Mouse (Mus musculus) NIH3T3 (cell line): ENCODE measurements at regions not wholly inside any gene's neighbourhood (a gene's known extent, or its start where the extent isn't known, plus 50 kb on each side); places are given as distances from the start of the nearest gene placed in this dataset.

Experiments
- DNase-seq: peaks from one replicate; pipeline ENCODE4 v3.0.0-alpha.2; 2012; ENCODE audit warnings: low read depth

DNA sequence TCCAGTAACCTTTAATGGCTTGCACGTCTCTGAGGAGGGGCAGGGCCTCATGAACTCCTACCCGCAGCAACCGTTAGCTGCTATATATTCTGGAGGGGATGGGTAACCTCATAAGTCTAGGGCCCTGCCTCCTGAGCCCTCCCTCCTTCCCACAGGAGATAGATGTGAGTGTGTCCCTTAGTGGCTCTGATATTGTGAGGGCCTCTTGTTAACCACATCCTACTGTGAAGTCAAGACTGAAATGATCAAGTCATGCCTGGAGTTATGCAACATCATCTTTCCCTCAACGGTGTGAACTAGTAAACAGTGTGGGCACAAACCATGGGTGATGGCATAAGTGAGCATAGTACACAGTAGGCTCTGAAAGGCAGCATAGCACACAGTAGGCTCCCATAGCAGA, 255.8 kb upstream of the Sdk2 start:
- DNase-seq = no peak

DNA sequence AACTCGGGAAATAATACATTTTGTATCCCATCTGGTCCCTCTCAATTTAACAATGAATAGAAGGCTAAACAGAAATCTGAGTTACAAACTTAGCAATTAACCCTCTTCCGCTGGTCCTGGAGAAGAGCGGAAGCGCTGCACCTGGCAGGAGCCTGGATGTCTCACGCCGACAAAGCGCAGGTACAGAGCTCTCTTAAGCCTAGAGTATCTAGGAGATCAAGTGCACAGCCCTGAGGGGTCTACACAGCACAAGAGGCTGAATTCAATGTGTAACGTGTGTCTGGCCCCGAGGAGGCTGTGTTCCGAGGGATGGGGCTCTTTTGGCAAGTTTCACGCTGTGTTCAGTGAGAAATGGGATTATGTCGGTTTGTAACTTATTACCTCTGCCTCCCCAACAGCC, 255.1 kb upstream of the Sdk2 start:
- no peak for DNase-seq

DNA sequence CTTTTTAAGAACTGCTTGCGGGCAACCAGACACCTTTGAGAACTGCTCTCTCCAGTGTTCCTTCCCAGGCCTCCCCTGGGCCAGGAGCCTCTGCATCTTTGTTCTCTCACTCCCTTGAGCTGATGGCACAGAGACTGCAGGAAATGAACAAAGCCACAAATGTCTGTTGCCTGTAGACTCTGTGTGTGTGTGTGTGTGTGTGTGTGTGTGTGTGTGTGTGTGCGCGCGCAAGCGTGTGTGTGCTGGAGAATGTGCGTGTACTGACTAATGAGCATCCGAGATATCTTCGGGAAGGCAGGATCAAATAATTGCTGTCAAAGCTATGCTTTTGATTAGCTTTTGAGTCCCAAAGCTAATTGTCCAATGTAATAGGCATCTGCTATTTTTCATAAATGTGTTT, 254.7 kb upstream of the Sdk2 start:
- no peak for DNase-seq

DNA sequence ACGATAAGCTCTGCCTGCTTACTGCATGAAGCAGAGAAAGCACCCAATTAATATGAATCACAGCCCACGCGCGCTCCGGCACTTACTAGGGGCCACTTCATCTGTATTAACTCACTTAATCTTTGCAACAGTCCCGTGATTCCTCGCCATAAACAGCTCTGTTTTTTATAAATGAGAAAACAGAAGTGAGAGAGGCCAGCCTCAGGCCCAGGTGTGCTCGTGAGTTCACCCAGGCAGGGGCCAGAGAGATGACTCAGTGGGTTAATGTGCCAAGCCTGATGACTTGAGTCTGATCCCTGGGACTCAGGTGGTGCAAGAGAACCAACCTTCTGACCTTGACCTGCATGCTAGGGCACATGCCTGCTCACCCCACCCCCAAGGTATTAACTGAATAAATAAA, 248.4 kb upstream of the Sdk2 start:
- no peak for DNase-seq

DNA sequence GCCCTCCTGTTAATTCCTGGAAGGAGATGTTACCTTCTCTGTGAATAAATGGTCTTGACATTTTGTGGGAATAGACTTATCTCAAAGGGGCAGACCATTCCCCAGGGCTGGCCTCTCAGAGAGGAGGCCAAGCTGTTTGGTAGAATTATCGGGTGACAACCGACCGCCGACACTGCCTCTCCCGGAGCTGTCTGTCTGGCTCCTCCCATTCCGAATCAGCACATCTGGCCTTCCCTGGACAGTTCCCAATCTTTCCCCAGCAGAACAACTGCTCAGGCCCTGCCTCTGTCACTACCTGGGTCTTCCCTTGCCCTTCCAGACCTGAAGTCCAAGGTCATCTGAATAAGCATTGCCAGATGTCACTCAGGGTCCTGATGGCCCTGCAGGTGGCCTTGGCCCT, 246.8 kb upstream of the Sdk2 start:
- no peak for DNase-seq

DNA sequence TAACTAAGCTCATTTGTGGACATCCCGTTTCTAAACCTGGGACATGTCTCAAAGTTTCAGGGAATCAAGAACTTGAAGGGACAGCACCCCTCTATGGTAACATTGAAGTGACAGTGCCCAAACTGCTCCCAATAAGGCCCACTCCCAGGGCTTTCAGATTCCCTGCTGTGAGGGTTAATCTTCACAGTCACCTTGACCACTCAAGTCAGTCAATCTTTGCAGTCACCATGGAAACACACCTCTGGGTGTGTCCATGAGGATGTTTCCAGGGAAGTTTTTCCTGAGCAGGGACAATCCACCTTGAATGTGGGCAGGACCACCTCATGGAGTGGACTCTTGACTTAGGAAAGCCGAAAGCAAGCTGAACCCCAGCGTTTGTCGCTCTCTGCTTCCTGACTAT, 244.8 kb upstream of the Sdk2 start:
- DNase-seq = no peak

DNA sequence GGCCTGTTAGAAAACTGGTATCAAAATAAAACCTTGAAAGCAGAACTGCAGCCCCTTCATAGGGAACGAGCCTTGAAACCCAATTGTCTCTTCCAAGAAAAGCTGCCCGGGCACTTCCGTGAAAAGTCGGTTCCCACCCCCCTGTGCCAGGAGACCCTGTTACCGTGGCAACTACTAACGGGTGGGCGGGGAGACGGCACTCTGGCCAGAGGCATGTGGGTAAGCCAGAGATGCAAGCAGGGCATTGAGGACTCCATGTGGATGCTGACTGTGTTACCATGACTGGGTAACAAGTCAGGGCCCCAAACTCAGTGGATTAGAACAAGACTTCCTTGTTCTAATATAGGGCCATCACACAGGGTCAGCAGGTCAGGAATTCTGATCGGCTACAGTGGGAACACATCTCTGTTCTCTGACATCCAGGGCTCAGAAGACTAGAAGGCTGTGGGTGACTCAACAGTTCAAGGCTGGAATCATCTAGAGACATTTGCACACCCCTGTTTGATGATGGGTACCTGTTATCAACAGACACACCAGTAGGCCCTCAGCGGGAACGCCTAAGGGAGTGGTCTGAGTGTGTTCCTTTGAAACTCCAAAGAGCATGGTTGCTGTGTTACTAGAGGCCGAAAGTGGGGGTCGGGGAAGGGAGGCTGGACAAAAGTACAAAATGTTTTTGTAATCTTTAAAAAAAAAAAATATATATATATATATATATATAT, 236.9 kb upstream of the Sdk2 start:
- DNase-seq = no peak

DNA sequence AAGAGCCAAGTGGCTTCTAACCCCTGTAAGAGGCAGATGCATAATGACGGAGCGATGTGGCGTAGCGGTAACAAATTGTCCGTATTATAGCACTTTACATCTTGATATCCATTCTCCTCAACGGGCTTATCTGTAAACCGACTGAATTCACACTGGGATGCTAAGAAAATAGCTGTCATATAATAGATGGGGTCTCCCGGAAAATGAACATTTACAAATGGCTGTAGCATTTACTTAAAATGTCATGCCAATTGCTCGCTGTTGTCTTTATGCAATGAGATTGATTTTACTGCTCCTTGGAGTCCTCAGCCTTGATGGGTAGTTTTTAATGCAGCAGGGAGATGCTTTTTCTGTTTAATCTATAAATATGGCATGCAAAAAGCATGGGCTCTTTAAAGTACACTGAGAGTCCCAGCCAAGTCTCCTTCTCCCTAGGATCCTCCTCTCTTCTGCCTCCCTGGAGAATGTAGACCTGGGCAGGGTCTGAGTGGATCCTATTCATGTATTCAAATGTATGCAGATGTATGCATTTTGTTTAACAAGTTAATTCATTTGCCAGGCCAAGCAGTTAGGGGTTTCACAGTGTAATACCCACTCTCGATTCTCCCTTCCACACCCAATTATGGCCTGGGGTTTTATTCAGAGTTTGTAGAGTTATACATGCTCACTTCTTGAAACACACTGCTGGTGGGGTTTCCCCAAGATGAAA, 233.9 kb upstream of the Sdk2 start:
- DNase-seq = no peak

DNA sequence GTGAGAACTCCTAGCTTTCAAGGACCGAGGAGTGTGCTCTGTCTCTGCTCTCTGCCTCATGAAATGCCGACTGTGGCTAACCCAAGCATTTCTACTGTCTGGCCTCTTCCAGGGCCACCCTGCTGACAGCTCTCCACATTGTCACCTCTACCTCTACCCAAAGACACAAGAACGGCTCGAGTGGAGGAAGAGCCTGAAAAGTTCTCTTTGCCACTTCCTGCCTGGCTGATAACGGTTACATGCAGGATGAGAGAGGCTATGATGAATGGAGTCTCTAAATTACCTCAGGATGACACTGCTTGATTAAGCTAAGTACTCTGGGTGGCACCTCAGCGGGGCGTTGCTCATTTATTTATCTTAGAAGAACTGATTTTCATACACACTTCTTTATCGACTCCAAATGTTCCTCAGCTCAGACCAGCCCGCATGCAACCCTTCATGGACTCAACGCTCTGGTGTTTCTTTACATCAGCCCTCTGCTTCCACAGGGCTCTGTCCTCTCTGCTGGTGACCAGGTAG, 230.0 kb upstream of the Sdk2 start:
- no peak for DNase-seq

DNA sequence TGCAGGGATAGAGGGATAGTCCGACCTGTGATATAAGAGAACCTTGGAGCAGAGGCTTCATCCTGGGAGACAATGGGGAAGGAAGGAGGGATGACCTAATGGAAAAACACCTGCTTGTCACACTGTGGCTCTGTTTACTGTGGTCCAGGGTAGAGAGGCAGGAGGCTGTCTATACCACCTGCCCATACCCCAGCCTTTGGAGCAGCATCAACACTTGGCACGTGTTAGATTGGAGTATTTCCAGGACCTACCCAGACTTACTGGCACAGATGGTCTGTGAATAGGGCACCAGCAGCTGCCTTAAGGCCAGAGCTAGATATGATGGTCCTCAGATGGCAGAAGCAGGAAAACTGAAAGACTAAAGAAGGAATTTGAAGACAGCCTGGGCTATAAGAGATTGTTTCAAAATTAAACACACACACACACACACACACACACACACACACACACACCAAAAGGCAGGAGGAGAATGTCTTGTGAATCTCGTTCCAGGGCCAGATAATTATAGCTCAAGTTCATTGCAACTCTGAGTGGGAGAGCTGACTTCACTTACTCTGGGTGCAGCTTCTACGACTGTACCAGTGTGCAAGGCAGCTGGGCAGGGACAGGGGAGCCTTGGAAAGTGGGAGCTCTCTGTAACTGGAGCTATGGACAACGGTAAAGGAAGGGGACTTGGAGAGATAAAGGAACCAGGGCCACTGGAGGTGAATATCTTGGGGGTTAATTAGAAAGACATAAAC, 227.8 kb upstream of the Sdk2 start:
- DNase-seq = no peak

DNA sequence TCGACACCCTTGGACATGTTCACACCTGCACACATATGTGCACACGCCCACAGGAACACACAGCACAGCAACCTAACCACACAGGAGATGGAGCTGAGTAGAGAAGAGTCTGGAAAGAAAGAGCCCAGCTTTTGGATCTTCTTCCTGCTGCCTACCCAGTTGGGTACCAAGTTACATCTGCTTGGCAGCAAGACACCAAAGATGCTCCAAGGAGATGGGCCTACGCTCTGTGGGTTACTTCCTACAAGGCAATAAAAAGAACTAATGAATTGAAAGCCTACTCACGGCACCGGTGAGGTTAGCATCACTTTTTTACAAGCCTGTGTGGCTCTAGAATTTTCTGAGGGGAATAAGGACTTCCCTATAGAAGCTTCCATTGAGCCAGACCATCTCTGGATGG, 224.4 kb upstream of the Sdk2 start:
- no peak for DNase-seq

DNA sequence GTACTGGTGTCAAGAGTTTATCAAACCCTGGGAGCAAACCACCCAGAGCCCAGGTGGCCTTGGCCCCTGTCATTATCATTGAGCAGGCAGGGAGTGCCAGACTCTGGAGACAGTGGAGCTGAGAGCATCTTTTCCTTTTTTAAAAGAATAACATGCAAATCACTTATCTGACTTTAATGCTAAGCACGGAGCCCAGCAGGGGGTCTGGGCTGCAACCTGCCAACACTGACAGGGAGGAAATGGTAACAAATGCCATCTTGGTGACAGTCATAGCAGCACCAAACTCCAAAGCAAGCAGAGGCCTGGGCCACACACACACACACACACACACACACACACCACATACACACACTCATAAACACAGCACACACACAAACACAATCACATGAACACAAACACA, 223.1 kb upstream of the Sdk2 start:
- DNase-seq = no peak

DNA sequence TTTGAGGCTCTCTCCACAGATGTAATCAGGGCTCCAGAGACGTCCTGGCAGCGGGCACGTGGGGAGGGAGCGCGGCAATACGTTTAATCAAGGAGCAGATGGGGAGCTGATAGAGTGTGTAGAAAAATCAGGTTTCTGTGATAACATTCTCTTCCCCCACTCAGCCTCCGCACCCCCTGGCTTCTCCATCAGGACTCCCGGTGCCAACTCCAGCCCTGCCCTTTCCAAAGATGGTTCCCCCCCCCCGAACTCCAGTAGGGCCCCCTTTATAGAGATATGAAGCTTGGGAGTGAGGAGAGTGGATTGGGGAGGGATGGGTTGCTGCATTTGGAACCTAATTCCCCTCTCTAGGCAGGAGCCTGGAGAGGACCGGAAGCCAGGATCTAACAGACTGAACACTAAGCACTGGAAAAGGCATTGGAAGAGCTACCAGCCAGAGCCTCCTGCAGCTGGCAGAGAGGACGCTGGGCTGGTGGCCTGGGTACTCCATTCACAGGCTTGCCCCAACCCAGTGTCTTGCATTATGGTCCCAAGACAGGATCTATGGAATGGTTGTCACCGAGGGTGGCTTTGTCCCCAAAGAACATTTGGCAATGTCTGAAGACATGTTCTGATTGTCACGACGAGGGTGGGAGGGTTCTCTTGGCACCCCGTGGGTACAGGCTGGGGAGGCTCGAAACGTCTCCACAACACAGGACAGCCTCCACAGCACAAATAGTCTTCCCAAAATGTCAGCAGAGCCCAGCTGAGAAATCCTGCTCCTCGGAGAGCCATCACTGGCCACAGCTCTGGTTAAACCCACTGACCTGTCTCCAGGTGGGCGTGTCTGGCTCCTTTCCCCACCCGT, 218.2 kb upstream of the Sdk2 start:
- no peak for DNase-seq

DNA sequence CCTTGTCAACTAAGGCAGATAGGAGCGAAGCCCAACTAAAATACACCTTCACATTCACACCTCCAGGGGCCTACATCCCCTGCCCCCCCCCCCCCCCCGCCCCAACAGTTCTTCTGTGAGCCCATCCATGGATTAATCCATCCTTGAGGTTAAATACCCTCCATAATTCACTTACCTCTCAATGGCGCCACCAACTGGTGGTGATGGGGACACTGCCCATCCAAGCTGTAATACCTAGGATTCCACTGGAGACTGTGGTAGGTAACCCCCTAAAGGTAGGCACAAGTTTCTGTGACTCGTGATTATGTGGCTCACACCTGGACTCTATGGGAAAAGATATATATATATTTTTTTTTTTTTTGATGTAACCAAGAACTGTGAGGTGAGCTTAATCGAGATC, 216.4 kb upstream of the Sdk2 start:
- peak; percentile 5 for DNase-seq

DNA sequence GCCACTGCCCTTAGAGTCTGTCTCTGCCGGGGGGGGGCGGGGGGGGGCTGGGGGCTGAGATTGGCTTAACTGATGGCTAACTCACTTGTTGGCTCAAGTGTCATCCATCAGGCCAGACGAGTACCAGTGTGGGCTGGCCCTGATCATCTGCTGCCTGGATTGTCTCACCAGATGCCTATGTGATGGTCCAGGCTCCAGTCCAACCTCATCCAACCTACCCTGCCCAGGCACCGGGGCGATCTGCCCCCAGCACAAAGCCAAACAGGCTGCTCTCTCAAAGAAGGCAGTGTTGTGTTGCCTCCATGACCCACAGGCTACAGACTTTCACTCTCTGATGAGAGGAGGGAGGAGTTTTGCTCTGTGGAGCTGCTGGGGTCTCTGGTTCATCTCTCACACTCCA, 215.7 kb upstream of the Sdk2 start:
- no peak for DNase-seq

DNA sequence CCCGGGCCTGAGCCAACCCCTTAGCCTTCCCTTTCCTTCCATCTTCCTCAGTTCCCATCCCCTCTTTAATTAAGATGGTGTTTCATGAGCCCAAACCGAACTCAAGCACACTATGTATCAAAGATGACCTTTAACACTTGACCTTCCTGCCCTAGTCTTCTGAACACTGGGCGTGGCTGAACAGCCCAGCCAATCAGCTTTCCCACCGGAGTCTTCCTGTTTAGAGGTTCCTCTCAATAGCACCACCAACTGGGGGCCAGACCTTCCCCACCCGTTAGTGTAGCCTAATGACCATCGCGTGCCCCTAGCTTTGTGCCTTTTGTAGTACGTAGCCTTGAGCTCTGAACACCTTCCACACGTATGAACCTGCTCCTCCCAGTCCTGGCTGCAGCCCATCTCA, 215.0 kb upstream of the Sdk2 start:
- DNase-seq = no peak

DNA sequence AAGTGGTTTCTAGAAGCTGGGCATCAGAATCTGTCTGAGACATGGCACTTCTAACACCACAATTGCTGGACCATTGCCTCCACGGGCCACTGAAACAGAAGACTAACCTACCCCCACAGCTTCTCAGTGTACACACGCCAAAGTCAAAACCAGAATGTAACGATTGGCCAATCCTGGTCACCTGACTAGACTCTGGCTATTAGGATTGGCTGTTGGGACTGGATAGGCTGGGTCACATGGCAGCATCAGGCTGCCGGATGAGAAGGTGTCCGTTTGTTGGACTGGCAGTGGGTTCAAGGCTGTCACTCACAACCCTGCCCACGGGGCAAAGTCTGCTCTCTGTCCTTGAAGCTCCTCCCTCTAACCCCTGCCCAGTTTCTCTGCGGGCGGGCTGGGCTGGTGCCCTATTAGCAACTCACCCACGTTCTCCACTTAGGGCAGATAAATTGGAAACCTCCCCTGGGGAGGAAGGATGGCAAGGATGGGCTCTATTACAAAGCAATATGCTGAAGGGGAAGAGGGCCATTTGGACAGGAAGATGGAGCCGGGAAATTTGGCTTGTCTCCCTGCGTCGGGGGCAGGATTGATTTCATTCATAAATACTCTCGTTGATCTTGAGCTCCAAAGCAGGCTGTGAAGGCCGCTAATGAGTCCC, 214.3 kb upstream of the Sdk2 start:
- DNase-seq = no peak

DNA sequence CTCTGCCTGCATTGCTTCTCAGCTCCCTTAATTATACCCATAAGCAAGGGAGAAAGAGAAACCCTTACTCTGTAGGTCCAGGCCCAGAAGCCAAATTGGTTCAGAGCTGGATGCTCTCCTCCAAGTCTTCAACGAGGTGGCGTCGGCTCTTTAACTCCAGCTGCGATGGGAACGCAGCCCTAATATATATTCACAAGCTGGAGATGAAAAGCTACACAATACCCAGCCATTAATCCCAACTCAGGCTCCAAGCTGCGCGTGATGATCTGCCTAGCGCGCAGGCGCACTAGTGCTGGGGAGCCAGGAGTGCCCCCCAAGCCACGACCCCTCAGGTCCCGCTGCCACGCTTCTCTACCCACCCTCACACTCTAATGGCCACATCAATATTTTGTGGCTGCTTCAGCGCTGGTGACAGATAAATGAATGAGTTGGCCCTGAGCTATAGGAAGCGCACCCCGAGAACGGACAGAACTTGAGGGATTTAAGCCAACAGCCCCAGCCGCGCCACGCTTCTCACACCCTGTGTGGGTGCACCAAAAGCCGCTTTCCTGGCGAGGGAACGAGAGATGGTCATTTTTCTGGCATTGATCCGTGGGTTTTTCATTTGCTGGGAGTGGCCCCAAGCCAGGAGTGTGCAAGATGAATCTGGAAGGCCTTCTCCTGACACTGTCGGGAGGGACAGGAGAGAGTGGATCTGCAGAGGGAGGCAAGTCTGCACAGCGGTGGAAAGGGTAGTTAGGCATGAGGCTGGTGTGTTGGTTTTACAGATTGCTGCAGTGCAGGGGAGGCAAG, 210.9 kb upstream of the Sdk2 start:
- no peak for DNase-seq

DNA sequence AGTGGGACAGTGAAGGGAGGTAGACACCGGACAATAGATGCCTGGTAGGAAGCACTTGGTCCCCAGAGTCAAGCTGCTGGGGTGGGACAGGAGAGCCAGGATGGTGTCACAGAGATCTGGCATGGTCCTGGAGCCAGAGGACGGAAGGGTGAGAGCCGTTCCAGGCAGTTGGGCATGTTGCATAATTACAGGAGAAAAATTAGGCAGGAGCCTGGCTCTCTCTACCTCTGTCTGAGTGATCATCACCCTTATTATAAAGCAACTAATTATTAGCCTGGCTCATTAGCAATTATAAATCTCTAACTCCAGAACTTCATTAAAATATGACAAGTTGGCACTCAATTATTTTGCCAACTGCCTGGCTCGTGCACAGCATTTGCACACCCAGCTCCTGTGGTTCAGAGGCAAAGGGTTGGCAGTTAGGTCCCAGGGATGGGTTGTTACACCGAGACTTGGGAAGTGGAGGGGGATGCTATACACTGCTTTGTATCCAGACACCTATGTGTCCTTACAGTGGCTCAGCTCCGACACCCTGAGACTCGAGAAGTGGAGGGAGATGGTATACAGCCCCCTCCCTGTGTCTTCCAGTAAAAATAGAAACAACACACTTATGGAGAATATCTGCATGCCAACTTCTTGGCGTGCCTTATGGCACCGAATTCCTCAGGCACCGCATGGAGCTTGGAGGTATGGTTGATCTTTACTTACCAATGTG, 203.7 kb upstream of the Sdk2 start:
- no peak for DNase-seq

DNA sequence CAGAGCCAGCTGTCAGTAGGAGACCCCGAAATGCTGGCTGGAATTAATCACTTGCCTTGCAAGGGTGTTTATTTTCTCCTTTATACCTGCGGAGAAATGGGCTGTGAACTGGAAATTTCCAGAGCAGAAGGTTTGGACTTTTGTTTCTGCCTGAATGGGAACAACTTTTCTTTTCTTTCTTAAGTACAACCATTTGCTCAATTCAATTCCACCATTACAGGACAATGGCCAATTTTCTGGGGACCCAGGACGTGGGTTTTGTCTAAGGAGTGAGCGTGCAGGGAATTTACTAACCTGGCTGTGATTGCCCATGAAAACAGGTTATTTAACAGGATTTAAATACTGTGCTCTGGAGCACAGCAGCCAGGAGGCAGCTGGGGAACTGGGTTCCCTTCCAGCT, 195.1 kb upstream of the Sdk2 start:
- no peak for DNase-seq
